Mouse (Mus musculus): Measurements from ENCODE around the gene Rab40c. TPM values are rescaled to one million over a fixed set of nuclear protein-coding genes. Genes with fewer than 3 reads are reported as not detected.
A peak's percentile ranks its signal among the peaks of the same experiment; 100 is the strongest.

Rab40c gene
- total RNA-seq, 1 experiment from 2014 or later: 17.1 TPM

GRCm38 (mm10) chr17:25949981-25950380, 30.5 kb upstream of the Rab40c start:
- no peak for ATAC-seq (replicated peaks in 1 of 2; ENCODE audit: insufficient read depth in 1 of 2, low FRiP score in 2 of 2, low TSS enrichment in 1 of 2, low read depth in 1 of 2, poor library complexity in 2 of 2, severe bottlenecking in 2 of 2)

- no peak for ATAC-seq (replicated peaks in 1 of 2; ENCODE audit: insufficient read depth in 1 of 2, low FRiP score in 2 of 2, low TSS enrichment in 1 of 2, low read depth in 1 of 2, poor library complexity in 2 of 2, severe bottlenecking in 2 of 2)
Observed at GRCm38 (mm10) chr17:25948051-25948450, 28.5 kb upstream of the Rab40c start.

GRCm38 (mm10) chr17:25947576-25947975, 28.0 kb upstream of the Rab40c start:
- no peak for ATAC-seq (replicated peaks in 1 of 2; ENCODE audit: insufficient read depth in 1 of 2, low FRiP score in 2 of 2, low TSS enrichment in 1 of 2, low read depth in 1 of 2, poor library complexity in 2 of 2, severe bottlenecking in 2 of 2)

- no peak for ATAC-seq (replicated peaks in 1 of 2; ENCODE audit: insufficient read depth in 1 of 2, low FRiP score in 2 of 2, low TSS enrichment in 1 of 2, low read depth in 1 of 2, poor library complexity in 2 of 2, severe bottlenecking in 2 of 2)
Observed at GRCm38 (mm10) chr17:25946891-25947290, 27.4 kb upstream of the Rab40c start.

GRCm38 (mm10) chr17:25946349-25946748, 26.8 kb upstream of the Rab40c start:
- ATAC-seq (replicated peaks in 1 of 2; ENCODE audit: insufficient read depth in 1 of 2, low FRiP score in 2 of 2, low TSS enrichment in 1 of 2, low read depth in 1 of 2, poor library complexity in 2 of 2, severe bottlenecking in 2 of 2): no peak

GRCm38 (mm10) chr17:25945517-25946155, 26.1 kb upstream of the Rab40c start:
- ATAC-seq (replicated peaks in 1 of 2; ENCODE audit: insufficient read depth in 1 of 2, low FRiP score in 2 of 2, low TSS enrichment in 1 of 2, low read depth in 1 of 2, poor library complexity in 2 of 2, severe bottlenecking in 2 of 2): no peak

- no peak for ATAC-seq (replicated peaks in 1 of 2; ENCODE audit: insufficient read depth in 1 of 2, low FRiP score in 2 of 2, low TSS enrichment in 1 of 2, low read depth in 1 of 2, poor library complexity in 2 of 2, severe bottlenecking in 2 of 2)
Observed at GRCm38 (mm10) chr17:25944366-25945163, 25.0 kb upstream of the Rab40c start, which contains the start of the genes Pigq and Nhlrc4. Gene Pigq (minus strand): TSS chr17:25944936. Gene Nhlrc4 (minus strand): TSS chr17:25944961.

GRCm38 (mm10) chr17:25943769-25944168, 24.2 kb upstream of the Rab40c start:
- no peak for ATAC-seq (replicated peaks in 1 of 2; ENCODE audit: insufficient read depth in 1 of 2, low FRiP score in 2 of 2, low TSS enrichment in 1 of 2, low read depth in 1 of 2, poor library complexity in 2 of 2, severe bottlenecking in 2 of 2)

GRCm38 (mm10) chr17:25943221-25943620, 23.7 kb upstream of the Rab40c start:
- ATAC-seq (replicated peaks in 1 of 2; ENCODE audit: insufficient read depth in 1 of 2, low FRiP score in 2 of 2, low TSS enrichment in 1 of 2, low read depth in 1 of 2, poor library complexity in 2 of 2, severe bottlenecking in 2 of 2): no peak

- ATAC-seq (replicated peaks in 1 of 2; ENCODE audit: insufficient read depth in 1 of 2, low FRiP score in 2 of 2, low TSS enrichment in 1 of 2, low read depth in 1 of 2, poor library complexity in 2 of 2, severe bottlenecking in 2 of 2): no peak; a peak in 1 of 4 replicates
Observed at GRCm38 (mm10) chr17:25942597-25943151, 23.1 kb upstream of the Rab40c start.

- peak; percentile 61 to 74 for ATAC-seq (replicated peaks in 1 of 2; ENCODE audit: insufficient read depth in 1 of 2, low FRiP score in 2 of 2, low TSS enrichment in 1 of 2, low read depth in 1 of 2, poor library complexity in 2 of 2, severe bottlenecking in 2 of 2)
Observed at GRCm38 (mm10) chr17:25941511-25942241, 22.1 kb upstream of the Rab40c start.

GRCm38 (mm10) chr17:25934526-25934925, 15.0 kb upstream of the Rab40c start:
- ATAC-seq (replicated peaks in 1 of 2; ENCODE audit: insufficient read depth in 1 of 2, low FRiP score in 2 of 2, low TSS enrichment in 1 of 2, low read depth in 1 of 2, poor library complexity in 2 of 2, severe bottlenecking in 2 of 2): no peak

GRCm38 (mm10) chr17:25925348-25925747, 5.8 kb upstream of the Rab40c start:
- ATAC-seq (replicated peaks in 1 of 2; ENCODE audit: insufficient read depth in 1 of 2, low FRiP score in 2 of 2, low TSS enrichment in 1 of 2, low read depth in 1 of 2, poor library complexity in 2 of 2, severe bottlenecking in 2 of 2): no peak

GRCm38 (mm10) chr17:25922120-25922519, 2.6 kb upstream of the Rab40c start:
- no peak for ATAC-seq (replicated peaks in 1 of 2; ENCODE audit: insufficient read depth in 1 of 2, low FRiP score in 2 of 2, low TSS enrichment in 1 of 2, low read depth in 1 of 2, poor library complexity in 2 of 2, severe bottlenecking in 2 of 2)

GRCm38 (mm10) chr17:25919786-25920642, 487 bp upstream of the Rab40c start:
- peak; percentile 94 to 96 for ATAC-seq (replicated peaks in 1 of 2; ENCODE audit: insufficient read depth in 1 of 2, low FRiP score in 2 of 2, low TSS enrichment in 1 of 2, low read depth in 1 of 2, poor library complexity in 2 of 2, severe bottlenecking in 2 of 2)

GRCm38 (mm10) chr17:25918037-25918750, 1.3 kb downstream of the Rab40c start:
- no peak for ATAC-seq (replicated peaks in 1 of 2; ENCODE audit: insufficient read depth in 1 of 2, low FRiP score in 2 of 2, low TSS enrichment in 1 of 2, low read depth in 1 of 2, poor library complexity in 2 of 2, severe bottlenecking in 2 of 2)
